Mouse (Mus musculus) left cerebral cortex, postnatal 4 days (tissue): ENCODE data around the gene Abraxas1. TPM values are rescaled to one million over a fixed set of nuclear protein-coding genes. Genes with fewer than 3 reads are reported as not detected.

Experiments used
- DNase-seq: peaks from one replicate; pipeline ENCODE4 v3.0.0-alpha.2; 2022
- intact Hi-C: fragments of 180-260 bp; cut with DNase I; formaldehyde crosslinking; loops from one replicate; pipeline ENCODE4 v1.15.1; 2025
- total RNA-seq, 2 experiments: library from RNA; stranded (reverse); gene quantifications; 2 replicates each; pipeline ENCODE4 v1.2.3; 2021

The Abraxas1 gene
- total RNA-seq, 2 experiments from 2014 or later, result 6.2 to 8.4 TPM

DNA sequence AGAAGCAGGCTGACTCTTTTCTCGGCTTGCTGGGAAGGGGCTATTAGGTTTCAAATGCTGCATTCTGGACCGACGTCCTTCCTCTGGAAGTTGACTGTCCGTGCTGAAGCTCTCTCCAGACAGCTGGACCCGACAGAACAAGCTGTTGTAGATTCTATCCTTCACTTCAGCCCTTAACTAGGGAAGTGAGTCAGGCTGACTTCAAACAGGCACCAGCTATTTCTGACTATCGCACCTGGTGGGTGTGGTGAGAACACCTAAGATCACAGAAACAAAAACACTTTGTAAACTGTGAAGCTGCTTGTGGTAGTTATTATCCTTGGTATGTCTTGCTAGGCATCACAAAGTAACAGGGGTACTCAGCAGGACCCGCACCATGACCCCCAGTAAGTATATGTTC is 5.8 kb upstream of the Abraxas1 start:
- no peak for DNase-seq
- intact Hi-C loops, result loop anchor here (5.0 kb wide), 1 partner anchor 91 kb away; no protein-coding TSS in a partner anchor

DNA sequence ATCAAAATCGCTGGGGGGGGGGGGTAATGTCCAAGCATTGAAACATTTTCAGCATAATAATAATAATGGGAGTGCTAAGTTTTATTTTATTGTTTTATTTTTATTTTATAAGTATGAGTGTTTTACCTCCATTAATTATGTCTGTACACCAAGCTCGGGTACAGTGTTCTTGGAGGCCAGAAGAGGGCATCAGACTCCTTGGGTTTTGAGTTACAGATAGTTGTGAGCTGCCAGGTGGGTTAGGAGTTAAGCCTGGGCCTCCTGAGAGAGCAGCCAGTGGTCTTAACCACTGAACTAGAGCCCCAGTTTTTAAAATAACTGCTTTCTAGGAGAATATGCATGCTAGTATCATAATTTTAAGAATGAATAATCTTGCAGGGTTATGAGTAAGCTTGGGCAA is 5.2 kb upstream of the Abraxas1 start:
- intact Hi-C loops, result loop anchor here (5.0 kb wide), 1 partner anchor 91 kb away; no protein-coding TSS in a partner anchor
- no peak for DNase-seq

DNA sequence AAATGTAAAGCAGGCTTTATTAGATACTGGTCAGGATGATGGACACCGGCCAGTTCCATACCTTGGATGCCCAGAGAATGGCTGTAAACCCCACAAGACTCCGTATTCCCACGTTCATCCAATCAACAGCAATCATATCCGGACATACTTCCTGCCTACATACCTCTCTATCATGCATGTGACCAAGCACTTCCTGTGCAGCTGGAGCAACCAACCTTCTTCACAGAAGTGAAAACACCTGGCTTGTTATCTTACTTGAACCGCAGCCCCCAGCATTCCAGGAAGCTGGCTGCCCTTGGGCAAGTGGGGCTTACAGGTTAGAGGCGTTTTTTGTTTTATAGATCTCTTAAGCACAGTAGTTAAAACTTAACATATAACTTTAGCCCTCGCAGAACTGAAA is 2.1 kb upstream of the Abraxas1 start:
- intact Hi-C loops, result no loop called here
- DNase-seq, result no peak

DNA sequence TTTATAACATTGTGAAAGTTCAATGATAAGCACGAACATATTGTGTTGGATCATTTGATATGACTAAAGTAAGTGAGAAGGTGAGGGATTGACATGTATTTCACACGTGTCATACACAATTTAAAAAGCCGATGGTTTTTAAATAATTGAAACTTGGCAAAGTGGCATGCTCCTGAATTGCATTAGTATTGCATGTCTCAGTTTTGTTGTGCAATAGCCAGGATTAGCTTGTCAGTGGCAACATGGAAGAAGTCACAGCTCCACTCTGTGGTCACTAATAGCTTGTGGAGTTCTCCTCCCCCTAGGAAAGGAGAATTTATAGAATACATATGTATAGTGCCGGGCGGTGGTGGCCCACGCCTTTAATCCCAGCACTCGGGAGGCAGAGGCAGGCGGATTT is 610 bp upstream of the Abraxas1 start:
- intact Hi-C loops, result no loop called here

DNA sequence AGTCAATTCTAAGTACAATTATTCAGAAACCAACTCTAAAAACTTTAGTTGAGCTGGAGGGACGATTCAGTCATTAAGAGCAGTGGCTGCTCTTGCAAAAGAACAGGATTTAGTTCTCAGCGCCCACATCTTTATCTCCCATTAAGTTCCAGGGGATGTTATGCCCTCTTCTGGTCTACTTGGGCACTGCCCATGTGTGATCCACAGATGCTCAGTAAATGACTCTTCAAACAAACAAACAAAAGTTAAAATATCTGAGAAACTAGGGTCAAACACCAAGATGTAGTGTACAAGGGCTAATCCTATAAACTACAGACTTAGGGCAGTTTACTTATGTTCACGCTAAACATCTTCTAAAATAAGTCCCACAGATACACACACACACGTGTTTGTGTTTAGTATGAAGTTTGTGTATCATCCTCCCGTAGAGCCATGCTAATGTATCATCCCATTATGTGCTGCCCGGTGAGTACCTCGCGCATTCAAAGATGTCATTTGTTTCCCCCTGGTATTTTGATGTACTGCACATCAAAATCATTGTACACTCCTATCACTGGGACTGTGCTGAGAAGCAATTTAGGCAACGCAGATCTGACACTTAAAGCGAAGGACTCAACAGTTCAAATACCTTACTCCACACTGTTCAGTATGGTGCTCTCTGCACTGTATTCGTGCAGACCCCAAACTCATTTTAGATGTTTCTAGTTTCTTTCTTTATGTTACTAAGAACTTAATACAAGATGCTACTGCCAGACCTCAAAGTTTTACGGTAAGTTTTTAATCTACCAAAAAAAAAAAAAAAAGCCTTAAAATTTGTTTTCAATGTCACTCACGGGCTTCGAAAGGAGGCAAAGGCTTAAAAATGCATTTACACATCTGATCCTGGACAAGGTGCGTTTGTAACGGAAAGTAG is 941 bp downstream of the Abraxas1 start:
- intact Hi-C loops, result no loop called here
- no peak for DNase-seq

More for the DNA sequence above, 610 bp upstream of the Abraxas1 start:
- no peak for DNase-seq

DNA sequence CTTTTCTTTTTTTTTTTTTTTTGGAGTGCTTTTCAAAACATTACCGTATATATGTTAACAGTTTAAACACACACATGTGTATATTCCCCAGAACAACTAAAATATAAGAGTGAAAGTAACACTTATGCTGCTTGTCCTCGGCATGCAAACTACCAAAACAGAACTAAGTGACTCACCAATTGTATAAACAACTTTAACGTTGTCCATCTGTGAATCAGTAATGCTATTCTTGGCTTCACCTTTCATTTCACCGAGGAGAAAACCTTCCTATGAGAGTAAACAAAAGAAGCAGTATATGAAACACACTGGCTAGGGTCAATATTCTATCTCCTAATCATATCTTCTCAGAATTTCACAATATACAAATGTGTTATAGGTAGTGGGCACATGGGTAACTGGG is 2.4 kb downstream of the Abraxas1 start:
- no peak for DNase-seq
- intact Hi-C loops, result no loop called here

DNA sequence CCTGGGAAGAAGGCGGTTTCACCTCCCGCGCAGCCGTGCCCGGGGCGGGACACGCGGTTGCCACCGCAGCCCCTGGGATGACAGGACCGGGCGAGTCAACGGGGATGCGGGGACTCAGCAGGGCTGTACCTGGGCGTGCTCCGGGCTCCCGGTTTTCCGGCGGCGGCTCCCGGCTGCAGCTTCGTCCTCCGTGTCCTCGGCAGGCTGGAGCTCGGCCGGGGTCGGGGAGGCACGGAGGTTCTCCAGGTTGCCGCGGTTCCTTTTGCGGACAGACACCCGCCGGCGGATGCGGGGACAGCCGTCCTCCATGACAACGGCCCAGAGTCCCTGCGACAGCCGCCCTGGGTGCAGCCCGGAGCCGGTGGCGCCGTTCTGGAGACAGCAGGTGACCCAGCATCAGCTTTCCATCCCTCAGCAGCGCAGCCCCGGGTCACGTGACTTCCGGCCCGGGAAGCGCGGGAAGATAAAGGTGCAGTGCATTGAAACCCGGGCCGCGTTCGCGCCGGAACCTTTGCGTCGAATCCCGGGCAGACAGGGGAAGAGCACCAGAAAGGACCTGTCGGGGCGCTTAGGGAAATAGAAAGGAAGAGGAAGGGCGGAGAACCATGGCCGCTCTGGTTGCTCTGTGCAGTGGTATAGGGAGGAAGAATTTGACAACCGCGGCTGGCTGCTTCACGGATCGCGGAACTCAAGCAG is 22.5 kb downstream of the Abraxas1 start, which contains the start of the genes Helq and Mrps18c:
Gene Helq (minus strand): TSS at position 434 of the 696 bp plus-strand sequence.
Gene Mrps18c (plus strand): TSS at position 463 of the 696 bp plus-strand sequence.
- peak; percentile 94 for DNase-seq
- intact Hi-C loops, result no loop called here

DNA sequence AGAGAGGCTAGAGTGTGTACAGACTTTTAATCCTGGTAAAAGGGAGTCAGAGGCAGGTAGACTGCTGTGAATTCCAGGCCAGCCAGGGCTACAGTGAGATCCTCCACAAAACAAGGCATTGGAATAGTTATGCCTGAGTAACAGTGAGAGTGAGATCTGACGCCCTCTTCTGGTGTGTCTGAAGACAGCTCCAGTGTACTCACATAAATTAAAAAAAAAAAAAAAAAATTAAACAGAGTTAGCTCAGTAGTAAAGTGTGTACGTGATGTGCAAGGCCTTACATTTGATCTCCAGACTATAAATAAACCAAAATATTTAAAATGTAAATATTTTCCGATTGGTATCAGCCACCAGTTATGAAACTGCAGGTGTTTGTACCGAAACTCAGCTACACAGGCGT is 26.7 kb downstream of the Abraxas1 start:
- intact Hi-C loops, result no loop called here
- no peak for DNase-seq

DNA sequence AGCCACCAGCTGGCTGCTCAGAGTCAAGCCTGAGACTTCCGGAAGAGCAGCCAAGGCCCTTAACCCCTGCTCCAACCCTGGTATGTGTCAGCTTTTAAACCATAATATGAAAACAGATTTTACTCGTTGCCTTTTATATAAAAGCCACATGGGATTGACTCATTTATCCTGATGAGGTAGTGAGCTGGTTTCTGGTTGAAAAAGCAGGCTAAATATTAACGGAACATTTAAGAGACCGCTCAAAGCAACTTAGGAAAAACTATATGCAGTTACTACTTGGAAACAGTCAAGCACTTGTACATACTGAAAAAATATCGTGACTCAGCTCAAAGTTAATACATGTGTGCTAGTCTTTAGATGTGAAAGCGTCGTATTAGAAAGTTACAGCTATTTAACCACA is 28.5 kb downstream of the Abraxas1 start:
- intact Hi-C loops, result no loop called here

DNA sequence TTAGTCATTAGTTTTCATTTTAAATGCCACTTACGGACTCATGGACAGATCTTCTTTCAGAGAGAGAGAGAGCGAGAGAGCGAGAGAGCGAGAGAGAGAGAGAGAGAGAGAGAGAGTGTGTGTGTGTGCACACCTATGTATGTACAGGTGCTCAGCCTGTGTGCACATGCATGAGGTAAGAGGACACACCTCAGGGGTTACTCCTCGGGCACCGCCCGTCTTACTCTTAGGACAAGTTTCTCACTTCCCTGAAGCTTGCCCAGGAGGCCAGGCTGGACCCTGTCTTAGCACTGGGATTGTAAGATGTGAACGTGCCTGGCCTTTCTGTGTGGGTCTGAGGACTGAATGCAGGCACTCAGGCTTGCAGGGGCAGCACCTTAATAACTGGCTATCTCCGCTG is 33.2 kb downstream of the Abraxas1 start:
- no peak for DNase-seq
- intact Hi-C loops, result no loop called here

More for the DNA sequence above, 28.5 kb downstream of the Abraxas1 start:
- no peak for DNase-seq

DNA sequence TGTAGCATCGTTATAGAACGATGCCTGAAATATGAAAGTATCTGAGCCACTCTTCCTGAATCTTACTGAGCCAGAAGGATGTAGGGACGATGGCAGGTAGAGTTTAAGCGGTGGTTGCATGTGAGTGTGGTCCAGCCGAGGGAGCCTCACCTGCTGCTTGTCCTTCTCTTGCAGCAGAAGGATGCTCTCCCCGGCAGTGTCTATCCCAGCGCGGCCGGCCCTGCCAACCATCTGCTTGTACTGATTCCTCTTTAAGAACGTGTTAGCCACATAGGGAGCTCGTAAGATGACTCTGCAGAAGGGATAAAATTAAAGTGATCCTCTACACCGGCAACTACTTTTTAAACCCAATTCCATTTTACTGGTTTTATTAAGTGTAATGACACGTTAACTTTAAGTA is 41.8 kb downstream of the Abraxas1 start:
- intact Hi-C loops, result loop anchor here (5.0 to 10.0 kb wide), 3 partner anchors 244 to 1086 kb away; no protein-coding TSS in a partner anchor
- DNase-seq, result no peak

DNA sequence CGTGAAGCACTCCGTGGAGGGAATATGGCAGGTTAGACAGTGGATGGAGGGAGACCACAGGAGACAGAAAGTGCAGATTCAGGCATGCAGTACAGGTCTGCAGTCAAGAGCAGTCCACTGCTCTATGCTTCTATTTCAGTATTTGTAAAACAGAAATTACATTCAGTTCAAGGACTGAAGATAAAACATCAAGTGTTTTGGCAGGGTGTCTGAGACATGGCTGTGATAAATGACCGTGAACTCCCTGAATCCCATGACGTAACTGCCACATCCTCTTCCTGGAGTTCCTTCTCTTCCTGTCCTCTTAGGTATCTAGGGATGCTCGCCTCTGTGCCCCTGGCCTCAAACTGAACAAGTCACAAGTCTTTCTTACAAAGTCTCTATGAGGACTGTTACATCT is 43.9 kb downstream of the Abraxas1 start:
- DNase-seq, result no peak
- intact Hi-C loops, result loop anchor here (5.0 to 10.0 kb wide), 3 partner anchors 242 to 1088 kb away; no protein-coding TSS in a partner anchor

DNA sequence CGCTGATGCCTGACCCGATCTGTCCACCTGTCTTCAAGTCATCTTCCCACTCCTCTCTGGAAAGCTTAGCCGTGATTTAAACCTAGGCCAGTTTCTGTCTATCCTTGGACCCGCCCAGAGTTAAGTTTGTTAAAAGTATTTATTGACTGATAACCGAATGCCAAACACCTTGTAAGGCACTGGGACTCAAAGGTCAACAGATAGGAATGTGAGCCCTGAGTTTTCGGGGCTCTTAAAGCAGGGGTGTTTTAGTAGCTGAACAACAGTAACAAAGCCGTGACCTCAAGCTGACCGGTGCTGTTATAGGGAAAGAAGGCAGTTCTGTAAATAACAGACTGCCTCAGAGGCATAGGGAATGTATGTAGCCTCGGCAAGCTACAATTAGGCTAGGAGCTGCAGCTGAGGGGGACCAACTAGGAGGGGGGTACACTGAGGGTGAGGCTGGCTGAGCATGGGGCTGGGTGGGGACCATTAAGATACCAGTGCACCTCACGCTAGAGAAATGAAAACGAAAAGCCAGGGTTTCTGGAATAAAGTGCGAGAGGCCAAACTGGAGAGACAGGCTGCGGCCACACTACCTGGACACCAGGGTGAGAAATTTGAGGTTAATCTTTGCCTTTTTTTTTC is 44.9 kb downstream of the Abraxas1 start:
- intact Hi-C loops, result loop anchor here (5.0 to 10.0 kb wide), 3 partner anchors 241 to 1089 kb away; no protein-coding TSS in a partner anchor
- no peak for DNase-seq

DNA sequence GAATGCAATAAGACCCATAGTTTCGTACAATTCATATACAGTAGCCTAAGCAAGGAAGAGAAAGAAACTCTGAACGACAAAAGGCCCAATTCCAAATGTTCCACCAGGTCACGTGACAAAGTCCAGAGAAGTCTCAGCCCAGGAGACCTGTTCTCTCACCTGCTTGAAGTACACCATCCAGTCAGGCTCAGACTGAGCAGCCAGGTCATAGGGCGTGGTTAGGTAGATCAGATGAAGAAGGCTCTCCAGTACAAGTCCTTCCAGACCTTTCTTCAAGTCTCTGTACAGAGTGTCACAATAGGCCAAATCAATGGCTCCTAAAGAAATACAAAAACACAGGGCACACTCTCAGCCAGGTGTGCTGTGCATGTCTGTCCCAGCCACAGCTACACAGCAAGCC is 49.2 kb downstream of the Abraxas1 start:
- DNase-seq, result no peak
- intact Hi-C loops, result loop anchor here (10.0 kb wide), 2 partner anchors 237 to 1093 kb away; no protein-coding TSS in a partner anchor

DNA sequence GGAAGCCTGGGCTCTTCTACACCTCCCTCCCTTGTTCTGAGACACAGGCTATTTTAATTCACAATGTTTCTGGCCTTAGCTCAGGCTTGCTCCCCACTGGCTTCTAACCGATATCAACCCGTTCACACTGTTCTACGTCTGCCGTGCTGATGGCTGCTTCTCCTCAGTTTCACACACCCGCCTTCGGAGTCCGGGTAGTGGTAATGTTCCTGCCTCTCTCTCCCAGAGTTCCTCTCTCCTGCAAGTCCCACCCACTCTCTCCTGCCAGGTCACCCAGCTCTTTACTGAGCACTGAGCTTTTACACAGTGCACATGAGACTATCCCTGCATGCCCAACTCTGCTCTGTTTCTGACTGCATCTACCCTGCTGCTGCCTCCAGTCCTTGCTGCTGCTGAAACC is 54.7 kb downstream of the Abraxas1 start:
- DNase-seq, result no peak
- intact Hi-C loops, result no loop called here

DNA sequence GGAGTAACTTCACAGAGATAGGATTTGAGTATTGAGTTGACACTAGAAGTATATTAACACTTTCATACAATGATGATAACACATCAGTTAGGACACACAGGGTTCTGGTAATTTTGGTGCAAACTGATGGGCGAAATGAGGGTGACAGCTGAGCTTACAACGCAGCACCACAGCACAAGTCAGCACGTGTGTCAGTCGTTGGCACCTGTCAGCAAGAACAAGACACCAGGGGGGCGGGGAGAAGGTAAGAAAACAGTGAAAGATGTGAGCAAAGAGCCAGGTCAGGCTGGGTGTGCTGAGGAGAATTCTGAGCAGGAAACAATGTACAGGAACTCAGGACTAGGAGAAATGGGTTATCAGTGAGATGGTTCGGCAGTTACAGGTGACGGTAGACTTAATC is 59.0 kb downstream of the Abraxas1 start:
- DNase-seq, result no peak
- intact Hi-C loops, result no loop called here

DNA sequence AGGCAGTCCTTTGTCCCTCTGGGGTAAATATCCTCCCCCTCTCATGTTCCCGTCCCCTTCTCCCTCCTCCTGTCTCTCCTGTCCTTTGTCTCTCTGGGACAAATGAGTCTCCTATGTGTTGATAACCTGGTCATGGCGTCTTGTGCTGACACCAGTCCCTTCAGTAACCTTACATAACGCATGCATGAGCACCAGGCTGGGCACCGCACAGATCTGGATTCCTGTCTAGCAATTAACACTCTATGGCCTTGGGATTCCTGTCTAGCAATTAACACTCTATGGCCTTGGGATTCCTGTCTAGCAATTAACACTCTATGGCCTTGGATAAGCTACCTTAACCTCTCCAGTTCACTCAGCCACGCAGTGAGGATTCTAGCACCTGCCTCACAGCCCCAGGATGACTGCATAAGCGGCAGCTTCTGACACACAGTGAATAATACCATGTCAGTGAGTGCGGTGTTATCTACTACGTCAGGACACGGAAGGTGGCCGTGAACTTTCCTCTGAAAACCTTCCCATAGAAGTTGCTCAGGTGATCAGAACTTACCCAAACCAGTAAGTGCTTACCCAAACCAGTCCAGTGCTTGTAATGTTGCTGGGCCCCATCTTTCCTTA is 60.6 kb downstream of the Abraxas1 start:
- no peak for DNase-seq

DNA sequence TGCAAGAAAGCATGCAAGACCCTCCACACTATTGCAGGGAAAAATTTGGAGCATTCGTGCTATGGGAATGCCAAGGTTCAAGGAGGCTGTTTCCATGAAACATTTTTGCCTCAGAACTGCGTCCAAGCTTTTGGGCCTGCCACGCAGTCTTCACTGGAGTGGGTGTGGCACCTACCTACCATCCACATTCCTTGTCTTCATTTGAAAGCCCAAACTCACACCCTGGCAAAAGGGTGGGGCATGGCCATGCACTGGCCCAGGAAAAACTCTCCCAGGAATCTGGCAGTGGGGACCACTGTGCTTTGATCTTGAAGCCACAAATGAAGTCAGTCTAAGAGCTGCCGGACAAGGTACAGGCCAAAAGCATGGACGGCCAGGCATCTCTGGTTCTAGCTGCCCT is 62.6 kb downstream of the Abraxas1 start:
- intact Hi-C loops, result no loop called here
- DNase-seq, result no peak

More for the DNA sequence above, 60.6 kb downstream of the Abraxas1 start:
- intact Hi-C loops, result no loop called here
